Mouse (Mus musculus): ENCODE data around the gene Ces1d. TPM values are rescaled to one million over a fixed set of nuclear protein-coding genes. Genes with fewer than 3 reads are reported as not detected.
"Not testable (repeated sequence)": the region's sequence is repeated elsewhere in the genome, so short reads cannot be mapped to it uniquely, and the experiment has no call there.

Gene Ces1d
- 0.10 and 0.17 TPM in 2 replicates for polyA plus RNA-seq (2015; fragmentation: Nextera tagmentation; extraction: Ambion mirVana)

DNA sequence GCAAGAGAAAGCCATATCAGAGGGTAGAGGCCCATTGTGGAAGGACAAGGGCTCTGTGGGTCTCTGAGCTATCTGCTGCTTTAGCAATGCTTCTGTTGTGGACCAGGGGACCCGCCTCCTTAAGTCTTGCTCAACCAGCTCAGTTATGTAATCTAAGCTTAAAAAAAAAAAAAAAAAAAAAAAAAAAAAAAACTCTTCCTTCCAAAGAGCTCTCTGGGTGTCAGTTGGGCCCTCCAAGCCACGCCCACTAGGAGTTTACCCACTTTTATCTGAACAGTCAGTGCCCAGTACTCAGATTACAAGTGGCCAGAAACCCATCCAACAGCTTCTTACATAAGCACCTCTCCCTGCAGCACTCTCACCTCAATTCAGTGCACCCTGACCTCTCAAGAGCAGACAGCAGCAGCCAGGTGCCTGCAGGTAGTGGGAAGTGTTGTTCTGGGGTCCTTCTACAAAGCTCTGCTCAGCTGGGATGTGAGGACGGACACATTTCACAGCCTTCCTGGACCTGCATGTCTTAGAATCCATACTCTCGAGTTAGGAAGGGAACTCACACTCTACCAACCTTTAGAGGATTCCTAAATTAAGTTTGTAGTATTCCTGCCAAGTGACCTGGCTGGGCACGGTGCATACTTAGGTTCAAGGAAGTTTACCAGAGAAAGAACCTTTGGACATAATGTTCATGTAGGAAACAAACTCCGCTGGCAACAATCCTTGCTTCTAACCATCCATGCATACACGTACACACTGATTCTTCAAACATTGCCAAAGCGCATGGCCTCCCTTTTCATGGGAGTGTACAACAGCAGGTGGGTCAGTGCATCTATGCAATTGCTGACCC lies at the start of gene Ces1d:
TSS of gene Ces1d (minus strand) at position 154 of the 841 bp plus-strand sequence.
- Histone ChIP-seq H3K27ac (replicated peaks) (no peak within 1 kb of the TSS), H3K4me1 (replicated peaks) (no peaks in the 10 kb centered on the region), H3K9ac (no peak within 1 kb of the TSS), H3K4me2 (no peak within 1 kb of the TSS), H3K27me3 (no peaks in the 10 kb centered on the region), H3K9me3 (no peaks in the 10 kb centered on the region), H3K4me3 (no peak within 1 kb of the TSS), H3K36me3 (no peaks in the 10 kb centered on the region)
- no peak for ATAC-seq (ENCODE audit: low FRiP score, low read depth)
- WGBS: 80% methylated on average over 8 of the region's 8 CpGs

DNA sequence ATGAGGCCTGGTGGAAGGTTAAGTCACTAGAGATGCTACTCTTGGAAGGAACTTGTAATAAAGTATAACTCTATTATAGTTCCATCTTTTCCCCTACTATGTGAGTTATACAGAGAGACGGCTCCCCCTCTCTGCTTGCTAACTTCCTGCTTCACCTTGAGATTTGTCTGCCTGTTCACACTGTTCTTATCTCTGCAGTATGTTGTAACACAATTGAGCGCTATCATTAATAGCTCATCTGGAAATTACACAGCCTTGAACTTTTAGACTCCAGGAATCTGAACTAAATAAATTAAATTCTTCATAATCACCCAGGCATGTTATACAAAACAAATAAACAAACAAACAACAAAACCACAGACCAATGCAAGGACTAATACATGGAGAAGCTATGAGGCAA lies 48.4 kb upstream of the Ces1d start:
- WGBS: 92% methylated on average over 2 of the region's 2 CpGs
- H3K36me3 ChIP-seq: no peaks in the 10 kb centered on the region
- H3K4me2 ChIP-seq: no peak overlapping the region
- H3K9ac ChIP-seq: no peak overlapping the region
- no peak for ATAC-seq (ENCODE audit: low FRiP score, low read depth)
- no peak overlapping the region for H3K4me3 ChIP-seq
- no peaks in the 10 kb centered on the region for H3K4me1 ChIP-seq (replicated peaks)
- H3K9me3 ChIP-seq: no peaks in the 10 kb centered on the region
- H3K27ac ChIP-seq (replicated peaks): no peak overlapping the region
- H3K27me3 ChIP-seq: no peaks in the 10 kb centered on the region

DNA sequence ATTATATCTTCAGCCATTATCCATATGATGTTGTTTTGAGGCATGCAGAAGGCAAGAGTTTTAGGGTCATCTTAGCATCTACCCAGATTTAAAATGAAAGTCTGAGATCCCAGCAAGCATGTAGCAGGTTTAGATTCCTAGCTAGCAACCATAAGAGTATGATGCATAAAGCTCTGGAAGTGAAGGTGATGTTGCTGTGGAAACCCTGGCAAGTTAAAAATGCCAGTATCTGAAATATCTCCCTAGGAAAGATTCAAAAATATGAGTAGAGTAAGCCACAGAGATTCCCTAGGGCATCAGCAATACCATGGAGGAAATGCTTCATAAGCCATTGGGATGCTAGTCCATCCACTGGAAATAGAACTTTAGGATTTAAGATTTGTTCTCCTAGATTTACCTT lies 42.2 kb upstream of the Ces1d start:
- Histone ChIP-seq H3K27ac (replicated peaks) (no peak overlapping the region), H3K4me1 (replicated peaks) (no peaks in the 10 kb centered on the region), H3K36me3 (no peaks in the 10 kb centered on the region), H3K4me3 (no peak overlapping the region), H3K9ac (no peak overlapping the region), H3K27me3 (no peaks in the 10 kb centered on the region), H3K4me2 (no peak overlapping the region), H3K9me3 (no peaks in the 10 kb centered on the region)
- no peak for ATAC-seq (ENCODE audit: low FRiP score, low read depth)

DNA sequence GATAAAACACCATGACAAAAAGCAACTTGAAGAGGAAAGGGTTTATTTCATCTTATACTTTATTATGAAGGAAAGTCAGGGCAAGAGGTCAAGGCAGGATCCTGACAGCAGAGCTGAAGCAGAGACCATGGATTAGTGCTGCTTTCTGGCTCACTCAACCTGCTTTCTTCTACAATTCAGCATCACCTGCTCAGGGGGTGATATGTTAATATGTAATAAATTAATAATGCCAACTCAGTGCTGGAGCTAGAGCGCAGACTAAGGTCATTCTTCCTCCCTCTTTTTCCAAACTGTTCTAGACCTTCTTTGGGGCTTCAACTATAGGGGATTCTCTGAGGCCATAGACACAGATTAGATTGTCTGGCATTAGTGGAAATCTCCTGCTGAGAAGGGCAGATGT lies 38.0 kb upstream of the Ces1d start:
- ATAC-seq (ENCODE audit: low FRiP score, low read depth): no peak
- H3K4me3 ChIP-seq: no peak overlapping the region
- H3K4me1 ChIP-seq (replicated peaks): no peaks in the 10 kb centered on the region
- no peaks in the 10 kb centered on the region for H3K27me3 ChIP-seq
- no peak overlapping the region for H3K4me2 ChIP-seq
- H3K9me3 ChIP-seq: no peaks in the 10 kb centered on the region
- WGBS: 83% methylated on average over 1 of the region's 1 CpGs
- H3K36me3 ChIP-seq: no peaks in the 10 kb centered on the region
- no peak overlapping the region for H3K27ac ChIP-seq (replicated peaks)
- H3K9ac ChIP-seq: no peak overlapping the region

DNA sequence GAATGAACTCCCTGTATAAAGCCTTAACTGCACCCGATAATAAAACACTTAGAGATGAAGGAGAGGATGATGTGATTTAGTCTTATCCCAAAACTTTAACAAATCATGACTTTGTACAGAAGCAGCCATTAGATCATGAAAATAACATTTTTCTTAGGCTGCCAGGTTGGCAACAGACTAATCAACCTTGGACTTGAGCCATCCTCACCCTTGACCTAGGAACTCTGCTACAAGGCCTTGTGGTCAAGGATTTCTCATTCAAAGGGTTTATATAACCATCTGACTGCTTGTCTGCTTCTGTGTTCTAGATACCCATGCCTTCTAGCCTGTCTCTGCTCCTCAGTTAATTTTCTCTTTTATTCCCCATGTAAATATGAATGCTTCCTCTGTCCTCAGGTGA lies 37.1 kb upstream of the Ces1d start:
- no peak for ATAC-seq (ENCODE audit: low FRiP score, low read depth)
- WGBS: 96% methylated on average over 1 of the region's 1 CpGs
- Histone ChIP-seq H3K9me3 (no peaks in the 10 kb centered on the region), H3K36me3 (no peaks in the 10 kb centered on the region), H3K27ac (replicated peaks) (no peak overlapping the region), H3K9ac (no peak overlapping the region), H3K4me3 (no peak overlapping the region), H3K4me1 (replicated peaks) (no peaks in the 10 kb centered on the region), H3K4me2 (no peak overlapping the region), H3K27me3 (no peaks in the 10 kb centered on the region)

DNA sequence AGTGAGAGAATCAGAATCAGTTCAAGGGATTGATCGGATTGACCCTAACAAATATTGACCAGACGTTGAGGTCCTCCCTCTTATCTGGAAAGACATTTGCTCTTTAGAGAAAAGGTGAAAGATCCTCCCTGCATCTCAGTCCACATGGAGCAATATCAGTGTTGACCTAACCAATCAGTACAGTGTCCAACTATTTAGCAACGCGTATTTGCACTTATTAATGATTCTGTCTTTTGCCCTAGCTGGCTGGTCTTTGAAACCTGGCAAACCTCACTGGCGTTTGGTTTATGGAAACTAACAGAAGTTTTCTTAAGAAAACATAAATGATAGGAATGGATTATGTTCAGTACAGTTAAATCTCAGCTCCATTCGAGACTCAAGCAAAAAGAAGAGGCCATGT lies 36.4 kb upstream of the Ces1d start:
- no peaks in the 10 kb centered on the region for H3K9me3 ChIP-seq
- no peaks in the 10 kb centered on the region for H3K27me3 ChIP-seq
- H3K27ac ChIP-seq (replicated peaks): no peak overlapping the region
- H3K36me3 ChIP-seq: no peaks in the 10 kb centered on the region
- H3K9ac ChIP-seq: no peak overlapping the region
- no peak for ATAC-seq (ENCODE audit: low FRiP score, low read depth)
- 94% methylated on average over 6 of the region's 6 CpGs for WGBS
- H3K4me2 ChIP-seq: no peak overlapping the region
- H3K4me1 ChIP-seq (replicated peaks): no peaks in the 10 kb centered on the region
- no peak overlapping the region for H3K4me3 ChIP-seq

DNA sequence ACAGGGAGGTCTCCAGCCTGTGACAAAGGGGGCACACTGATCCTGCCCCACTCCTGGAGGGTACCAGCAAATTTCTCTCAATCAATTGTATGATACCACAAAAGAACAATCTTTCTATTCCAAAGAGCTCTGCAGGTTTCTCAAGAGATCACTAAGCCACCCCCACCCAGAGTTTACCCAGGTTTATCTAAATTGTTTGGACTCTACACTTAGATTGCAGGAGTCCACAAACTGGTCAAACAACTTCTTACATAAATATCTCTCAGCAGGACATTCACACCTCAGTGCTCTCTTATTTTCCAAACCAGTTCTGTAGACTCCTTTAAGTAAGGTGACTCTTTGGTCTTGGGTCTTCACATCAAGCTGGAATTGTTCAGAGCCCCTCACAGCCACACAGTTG lies 31.8 kb upstream of the Ces1d start, which contains the start of gene Ces1e:
TSS of gene Ces1e (minus strand) at position 174 of the 400 bp plus-strand sequence.
- Histone ChIP-seq H3K4me3 (no peak within 1 kb of the TSS), H3K9me3 (no peaks in the 10 kb centered on the region), H3K4me1 (replicated peaks) (no peaks in the 10 kb centered on the region), H3K27ac (replicated peaks) (no peak within 1 kb of the TSS), H3K36me3 (no peaks in the 10 kb centered on the region), H3K9ac (no peak within 1 kb of the TSS), H3K27me3 (no peaks in the 10 kb centered on the region), H3K4me2 (no peak within 1 kb of the TSS)
- ATAC-seq (ENCODE audit: low FRiP score, low read depth): no peak

DNA sequence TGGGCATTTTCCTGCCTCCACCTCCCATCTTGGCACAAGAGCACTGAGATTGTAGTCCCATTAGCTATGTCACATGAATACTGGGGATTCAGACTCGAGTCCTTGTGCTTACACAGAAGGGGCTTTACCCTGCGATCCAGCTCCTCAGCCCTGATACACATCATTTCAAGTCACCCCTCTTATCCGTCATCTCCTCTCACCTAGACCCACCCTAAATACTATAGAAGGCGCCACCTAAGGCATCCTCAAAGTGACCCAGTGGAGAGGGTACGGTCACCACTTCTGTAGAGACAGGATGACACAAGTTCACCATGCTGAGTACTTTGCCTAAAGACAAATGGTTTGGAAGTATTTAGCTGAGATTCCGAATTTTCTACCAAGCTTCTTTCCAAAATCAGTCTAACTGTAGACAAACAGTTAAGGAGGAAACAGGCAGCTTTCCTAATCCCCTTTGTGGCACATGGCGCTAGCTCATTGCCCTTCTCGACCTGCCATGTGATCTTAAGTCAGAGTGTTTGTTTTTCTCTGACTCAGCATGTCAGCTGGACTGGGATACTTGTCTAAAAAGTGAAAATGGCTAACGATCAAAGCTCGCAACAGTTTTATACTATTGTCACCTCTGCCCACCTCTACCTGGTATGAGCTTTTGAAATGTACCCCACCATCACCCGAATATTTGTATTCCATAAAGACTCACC lies 31.2 kb upstream of the Ces1d start:
- ATAC-seq (ENCODE audit: low FRiP score, low read depth): no peak
- no peaks in the 10 kb centered on the region for H3K27me3 ChIP-seq
- H3K9ac ChIP-seq: no peak overlapping the region
- H3K4me3 ChIP-seq: no peak overlapping the region
- H3K9me3 ChIP-seq: no peaks in the 10 kb centered on the region
- H3K4me2 ChIP-seq: no peak overlapping the region
- no peak overlapping the region for H3K27ac ChIP-seq (replicated peaks)
- 80% methylated on average over 11 of the region's 11 CpGs for WGBS
- H3K36me3 ChIP-seq: no peaks in the 10 kb centered on the region
- no peaks in the 10 kb centered on the region for H3K4me1 ChIP-seq (replicated peaks)

DNA sequence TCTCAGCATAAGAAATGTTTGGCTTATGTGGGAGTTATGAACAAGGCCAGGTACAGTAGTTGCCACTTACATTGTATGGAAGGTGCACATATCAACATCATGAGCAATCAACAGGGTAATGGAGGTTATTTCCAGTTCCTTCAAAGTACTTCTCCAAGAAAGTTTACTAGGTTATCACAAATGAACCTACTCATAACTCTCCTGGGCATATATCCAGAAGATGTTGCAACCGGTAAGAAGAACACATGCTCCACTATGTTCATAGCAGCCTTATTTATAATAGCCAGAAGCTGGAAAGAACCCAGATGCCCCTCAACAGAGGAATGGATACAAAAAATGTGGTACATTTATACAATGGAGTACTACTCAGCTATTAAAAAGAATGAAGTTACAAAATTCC lies 28.8 kb upstream of the Ces1d start:
- H3K9me3 ChIP-seq; H3K4me2 ChIP-seq; H3K27me3 ChIP-seq; H3K9ac ChIP-seq; H3K4me3 ChIP-seq; H3K4me1 ChIP-seq (replicated peaks); H3K27ac ChIP-seq (replicated peaks); ATAC-seq (ENCODE audit: low FRiP score, low read depth); H3K36me3 ChIP-seq: not testable (repeated sequence)
- 93% methylated on average over 1 of the region's 1 CpGs for WGBS

DNA sequence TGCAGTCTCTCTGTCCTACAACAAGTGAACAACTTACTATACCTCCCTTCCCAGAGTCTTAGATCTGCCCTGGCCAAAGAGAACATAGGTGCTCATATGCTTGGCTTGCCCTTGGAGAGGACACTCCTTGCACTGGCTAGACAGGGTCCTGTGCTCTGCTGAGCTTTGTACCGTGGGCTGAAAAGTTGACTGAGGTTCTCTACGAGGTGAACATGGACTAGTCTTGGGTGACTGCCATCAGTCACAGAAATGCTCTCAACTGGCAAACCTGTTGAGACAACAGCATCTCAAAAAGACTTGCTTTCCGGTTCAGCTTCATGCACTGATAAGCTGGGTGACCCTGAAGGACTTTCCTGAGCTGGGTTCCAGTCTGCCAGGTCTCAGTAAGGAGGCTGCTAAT lies 24.3 kb upstream of the Ces1d start:
- Histone ChIP-seq H3K4me1 (replicated peaks) (no peaks in the 10 kb centered on the region), H3K4me3 (no peak overlapping the region), H3K9ac (no peak overlapping the region), H3K36me3 (no peaks in the 10 kb centered on the region), H3K27ac (replicated peaks) (no peak overlapping the region), H3K27me3 (no peaks in the 10 kb centered on the region), H3K9me3 (no peaks in the 10 kb centered on the region), H3K4me2 (no peak overlapping the region)
- 85% methylated on average over 3 of the region's 3 CpGs for WGBS
- ATAC-seq (ENCODE audit: low FRiP score, low read depth): no peak

DNA sequence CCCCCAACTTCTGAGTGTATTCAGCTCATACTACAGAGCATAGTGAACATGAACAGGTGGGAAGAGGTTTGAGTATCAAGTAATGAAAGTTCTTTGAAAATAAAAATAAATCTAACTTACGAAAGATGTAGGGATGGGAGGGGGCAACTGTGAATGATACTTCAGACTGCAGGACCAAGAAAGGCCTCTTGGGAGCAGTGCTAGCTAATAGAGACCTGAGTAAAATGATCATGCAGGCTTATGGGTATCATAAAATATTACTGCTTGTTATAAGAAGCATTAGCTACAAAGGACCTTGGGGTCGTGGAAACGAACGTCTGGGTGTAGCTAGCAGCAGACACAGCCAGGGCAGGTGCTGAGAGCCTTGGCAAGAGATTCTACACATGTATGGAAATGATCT lies 20.2 kb upstream of the Ces1d start:
- H3K27me3 ChIP-seq: no peaks in the 10 kb centered on the region
- H3K4me1 ChIP-seq (replicated peaks): no peaks in the 10 kb centered on the region
- no peaks in the 10 kb centered on the region for H3K9me3 ChIP-seq
- no peak overlapping the region for H3K9ac ChIP-seq
- no peak for ATAC-seq (ENCODE audit: low FRiP score, low read depth)
- H3K4me3 ChIP-seq: no peak overlapping the region
- no peaks in the 10 kb centered on the region for H3K36me3 ChIP-seq
- H3K4me2 ChIP-seq: no peak overlapping the region
- no peak overlapping the region for H3K27ac ChIP-seq (replicated peaks)
- 80% methylated on average over 4 of the region's 4 CpGs for WGBS

DNA sequence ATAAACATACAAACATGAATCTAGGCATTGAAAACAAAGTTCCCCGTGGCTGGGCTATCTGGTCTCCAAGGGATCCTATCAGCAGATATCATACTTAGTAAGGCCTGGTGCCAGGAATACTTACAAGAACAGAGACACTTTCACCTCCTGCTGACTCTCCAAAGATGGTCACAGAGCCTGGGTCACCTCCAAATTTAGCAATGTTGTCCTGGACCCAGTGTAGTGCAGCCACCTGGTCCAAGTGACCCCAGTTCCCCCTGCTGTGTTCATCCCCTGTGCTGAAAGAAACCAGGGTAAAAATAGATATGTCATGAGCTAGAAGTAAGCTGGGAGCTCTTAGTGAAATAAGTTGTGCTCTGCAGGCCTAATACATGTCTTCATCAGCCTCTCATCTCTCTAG lies 19.7 kb upstream of the Ces1d start:
- Histone ChIP-seq H3K27me3 (no peaks in the 10 kb centered on the region), H3K9me3 (no peaks in the 10 kb centered on the region), H3K4me3 (no peak overlapping the region), H3K4me1 (replicated peaks) (no peaks in the 10 kb centered on the region), H3K4me2 (no peak overlapping the region), H3K9ac (no peak overlapping the region), H3K27ac (replicated peaks) (no peak overlapping the region), H3K36me3 (no peaks in the 10 kb centered on the region)
- no peak for ATAC-seq (ENCODE audit: low FRiP score, low read depth)
- 78% methylated on average over 1 of the region's 1 CpGs for WGBS
